Mouse (Mus musculus) 3T3-L1 (cell line): Measurements from ENCODE around the gene Evx2.
A peak's percentile ranks its signal among the peaks of the same experiment; 100 is the strongest.

Experiments
- DNase-seq: peaks from one replicate; pipeline ENCODE4 v3.0.0-alpha.2; 2015; ENCODE audit warnings: low read depth, low spot score

The Evx2 gene

DNA sequence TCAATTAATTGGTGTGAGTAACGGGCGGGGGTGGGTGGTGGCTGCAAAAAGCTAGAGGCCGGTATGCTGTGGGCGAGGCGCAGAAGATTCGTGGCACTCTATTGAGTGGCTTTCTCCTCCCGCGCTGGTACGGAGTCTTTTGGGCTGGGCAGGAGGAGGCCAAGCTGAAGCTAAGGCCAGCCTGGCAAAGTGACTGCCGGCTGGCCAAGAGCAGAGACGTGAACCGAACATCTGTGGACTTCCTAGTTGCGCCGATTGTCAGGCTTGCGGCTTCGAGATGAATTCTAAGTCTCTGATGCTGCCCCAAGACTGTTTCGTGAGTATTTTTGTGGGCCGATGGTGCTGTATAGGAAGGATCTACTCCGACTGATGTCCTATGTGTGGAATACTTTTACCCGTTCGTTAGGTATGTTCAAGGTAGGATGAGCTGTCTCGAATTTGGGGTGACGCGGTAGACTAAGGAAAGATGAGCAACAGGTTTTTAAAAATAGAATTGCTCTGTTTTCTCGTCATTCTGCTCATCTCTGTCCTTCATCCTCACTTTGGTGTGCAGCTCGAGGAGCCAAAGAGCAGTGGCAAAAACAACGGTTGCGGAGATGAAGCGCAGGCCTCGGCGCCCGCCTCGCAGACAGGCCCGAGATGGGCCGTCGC, 8.0 kb upstream of the Evx2 start:
- no peak for DNase-seq

GRCm38 (mm10) chr2:74666411-74666810, 7.1 kb upstream of the Evx2 start:
- no peak for DNase-seq

DNA sequence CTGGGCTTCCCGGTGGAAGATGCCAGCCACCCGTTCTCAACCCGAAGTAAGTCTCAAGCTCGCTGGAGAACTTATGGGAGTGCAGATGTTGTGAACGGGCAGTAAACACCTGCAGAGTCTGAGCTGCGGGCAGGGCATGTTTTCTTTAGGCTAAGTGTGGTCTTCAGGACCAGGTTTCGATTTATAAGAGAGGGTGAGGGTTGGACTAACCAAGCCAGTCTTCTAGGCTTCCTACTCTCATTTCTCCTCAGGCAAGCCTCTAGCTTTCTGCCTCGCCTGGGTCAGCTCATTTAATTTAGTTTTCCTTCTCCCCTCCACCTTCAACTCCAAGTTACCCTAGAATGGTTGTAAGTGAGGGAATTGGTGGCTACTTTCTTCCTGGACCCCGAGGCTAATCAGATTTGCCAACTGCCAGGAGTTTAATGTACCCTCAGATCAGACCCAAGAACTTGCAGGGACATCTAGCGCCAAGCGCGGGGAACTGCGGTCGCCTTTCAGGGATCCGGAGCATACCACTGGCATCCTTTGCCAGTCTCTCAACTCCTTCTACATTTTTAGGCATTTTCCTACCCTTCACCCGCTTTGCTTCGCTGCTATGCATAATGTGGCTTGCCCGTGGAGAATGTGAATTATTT, 4.1 kb upstream of the Evx2 start:
- peak; percentile 79 for DNase-seq

DNA sequence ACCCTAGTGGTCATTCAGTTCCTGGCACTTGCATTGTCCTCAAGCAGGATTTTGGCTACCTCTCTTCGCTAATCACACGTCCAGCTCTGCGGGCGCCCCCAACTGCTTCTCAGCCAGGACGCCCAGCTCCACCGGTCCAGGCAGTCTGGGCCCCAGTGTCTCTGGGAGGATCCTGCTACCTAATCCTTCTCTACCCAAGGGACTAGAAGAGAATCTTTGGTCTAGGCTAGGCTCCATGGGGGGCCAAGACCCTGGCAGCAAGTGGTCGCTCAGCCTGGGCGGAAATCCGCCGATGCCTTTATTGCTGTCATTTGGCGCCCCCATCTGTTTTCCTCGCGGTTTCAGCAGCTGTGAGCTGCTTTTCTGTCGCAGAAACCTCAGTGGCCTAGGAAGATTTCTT, 2.3 kb upstream of the Evx2 start:
- peak; percentile 26 for DNase-seq

GRCm38 (mm10) chr2:74660421-74661375, 1.3 kb upstream of the Evx2 start:
- no peak for DNase-seq

DNA sequence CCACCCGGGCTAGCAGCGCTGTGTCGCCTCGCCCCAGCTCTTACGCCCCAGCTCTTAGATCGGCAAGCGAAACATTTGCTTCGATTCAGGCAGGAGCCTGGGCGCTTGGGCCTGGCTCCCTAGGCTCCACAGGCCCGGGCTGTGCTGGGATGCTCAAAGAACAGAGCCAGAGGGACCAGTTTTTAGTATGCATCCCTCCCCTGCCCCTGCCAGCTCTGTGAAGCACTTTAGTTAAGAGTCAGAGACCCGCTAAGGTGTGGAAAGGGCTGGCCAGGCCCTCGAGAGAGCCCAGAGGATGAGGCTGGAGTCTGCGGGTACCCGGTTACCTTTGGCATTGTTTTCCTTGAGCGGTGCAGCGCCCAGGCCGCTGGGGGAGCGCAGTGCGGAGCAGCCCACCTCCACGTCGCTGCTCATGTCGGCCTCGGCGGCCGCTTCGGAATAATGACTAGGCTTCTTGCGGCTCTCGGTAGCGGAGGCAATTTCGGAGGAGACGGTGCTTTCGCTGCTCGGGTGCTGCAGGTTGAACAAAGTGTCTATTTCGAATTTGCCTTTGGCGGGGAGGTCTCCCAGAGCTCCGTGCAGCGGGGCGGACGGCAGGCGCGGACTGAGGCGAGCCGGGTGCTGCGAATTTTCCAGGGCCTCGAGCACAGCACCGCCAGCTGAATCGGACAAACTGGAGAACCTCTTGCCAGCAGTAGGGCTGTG, 538 bp downstream of the Evx2 start:
- no peak for DNase-seq

- DNase-seq: no peak
Observed at GRCm38 (mm10) chr2:74658024-74658666, 1.2 kb downstream of the Evx2 start.

DNA sequence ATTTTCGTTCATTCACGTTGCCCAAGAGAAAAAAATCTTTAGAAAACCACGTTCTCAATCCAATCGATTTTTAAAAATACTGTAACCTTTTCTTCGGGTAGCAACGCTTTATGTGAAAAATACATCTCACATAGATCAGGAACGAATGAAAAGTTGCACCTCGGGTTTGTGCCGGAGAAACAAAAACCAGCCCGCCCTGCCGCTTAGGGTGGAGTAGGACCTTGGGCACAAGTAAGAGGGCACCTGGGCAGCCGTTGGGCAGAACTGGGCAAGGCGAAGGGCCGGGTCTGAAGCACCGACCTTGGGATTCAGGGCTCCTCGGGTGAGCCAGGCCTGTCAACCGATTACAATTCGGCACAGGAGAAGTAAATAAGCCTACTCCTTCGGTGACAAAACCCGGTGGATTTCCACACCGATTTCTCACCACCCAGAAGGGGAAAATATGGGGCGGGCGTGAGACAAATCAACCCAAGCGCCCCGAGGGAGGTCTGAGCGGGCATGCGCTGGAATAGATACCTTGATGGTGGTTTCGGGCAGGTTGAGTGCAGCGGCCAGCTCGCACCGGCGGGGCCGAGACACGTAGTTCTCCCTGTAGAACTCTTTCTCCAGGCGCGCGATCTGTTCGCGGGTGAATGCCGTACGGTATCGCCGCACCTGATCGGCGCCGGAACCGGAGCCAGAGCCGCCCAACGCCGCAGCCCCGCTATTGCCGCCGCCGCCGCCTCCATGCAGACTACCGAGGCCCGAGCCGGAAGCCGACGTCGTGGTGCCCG, 1.9 kb downstream of the Evx2 start:
- DNase-seq: no peak

- no peak for DNase-seq
Observed at GRCm38 (mm10) chr2:74656632-74657021, 2.7 kb downstream of the Evx2 start.

DNA sequence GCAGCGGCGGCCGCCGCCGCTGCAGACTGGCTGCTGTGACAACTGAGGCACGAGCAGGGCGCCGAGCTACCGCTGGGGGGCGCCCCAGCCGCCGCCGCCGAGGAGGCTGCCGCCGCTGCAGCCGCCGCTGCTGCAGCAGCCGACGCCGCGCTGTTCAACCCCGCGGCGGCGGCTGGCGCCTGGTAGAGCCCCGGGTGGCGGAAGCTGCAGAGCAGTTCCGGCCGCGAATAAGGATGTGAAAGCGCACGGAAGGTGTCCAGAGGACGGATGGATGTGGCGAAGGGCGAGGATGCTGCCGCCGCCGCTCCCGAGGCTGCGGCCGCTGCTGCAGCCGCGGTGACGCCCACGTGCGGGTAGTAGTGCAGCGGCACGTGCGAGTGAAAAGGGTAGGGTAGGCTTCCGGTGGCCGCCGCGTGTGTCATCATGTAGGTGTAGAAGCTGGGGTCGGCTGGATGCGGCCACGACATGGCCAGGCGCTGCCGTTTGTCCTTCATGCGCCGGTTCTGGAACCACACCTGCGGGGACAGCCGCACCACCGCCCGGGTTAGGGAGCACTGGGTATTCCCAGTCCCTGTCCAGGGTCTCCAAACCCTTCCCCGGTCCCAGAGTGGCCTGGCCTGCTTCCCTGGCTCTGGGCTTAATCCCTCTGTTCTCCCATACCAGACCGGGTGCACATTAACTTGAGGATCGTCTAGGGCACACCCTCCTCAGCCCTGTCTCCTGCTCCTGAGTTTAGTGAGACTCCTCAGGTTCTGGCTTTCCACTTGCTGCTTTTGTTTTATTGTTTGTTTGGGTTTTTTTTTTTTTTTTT, 3.3 kb downstream of the Evx2 start:
- DNase-seq: no peak

- no peak for DNase-seq
Observed at GRCm38 (mm10) chr2:74655420-74655781, 4.0 kb downstream of the Evx2 start.

- DNase-seq: no peak
Observed at GRCm38 (mm10) chr2:74654743-74655419, 4.5 kb downstream of the Evx2 start.

DNA sequence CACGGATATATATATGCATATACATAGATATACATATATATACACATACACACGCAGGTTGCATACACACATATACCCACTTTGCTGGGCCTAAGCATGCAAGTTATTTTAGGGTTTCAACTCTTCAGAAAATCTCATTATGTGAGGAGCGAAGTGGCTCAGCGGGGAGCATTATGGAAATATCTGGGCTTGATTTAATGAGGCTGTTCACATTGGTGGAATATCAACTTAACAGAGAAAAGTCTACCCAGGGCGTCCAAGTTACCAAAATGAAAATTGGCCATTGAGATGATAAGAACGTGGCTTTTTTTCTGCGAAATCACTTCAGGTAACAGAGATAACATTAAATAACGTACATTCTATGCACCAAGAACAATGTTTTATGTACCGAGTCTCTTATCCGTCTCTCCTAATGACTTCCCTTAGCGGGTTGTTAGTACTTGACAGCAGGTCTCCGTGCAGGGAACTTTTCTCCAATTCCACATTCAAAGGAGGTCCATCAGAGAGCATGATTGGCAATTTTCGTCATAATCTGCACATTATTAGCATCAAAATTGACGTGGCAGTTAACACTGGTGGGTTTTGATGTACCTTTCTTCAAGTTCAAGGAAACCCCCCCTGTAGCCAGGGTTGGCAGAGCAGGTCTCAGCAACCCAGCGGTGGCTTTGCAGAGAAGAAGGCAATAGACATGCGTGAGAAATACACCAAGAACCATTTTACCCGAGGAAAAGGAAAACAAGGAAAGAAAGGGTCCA, 5.4 kb downstream of the Evx2 start:
- DNase-seq: no peak

GRCm38 (mm10) chr2:74652996-74653340, 6.4 kb downstream of the Evx2 start:
- no peak for DNase-seq

DNA sequence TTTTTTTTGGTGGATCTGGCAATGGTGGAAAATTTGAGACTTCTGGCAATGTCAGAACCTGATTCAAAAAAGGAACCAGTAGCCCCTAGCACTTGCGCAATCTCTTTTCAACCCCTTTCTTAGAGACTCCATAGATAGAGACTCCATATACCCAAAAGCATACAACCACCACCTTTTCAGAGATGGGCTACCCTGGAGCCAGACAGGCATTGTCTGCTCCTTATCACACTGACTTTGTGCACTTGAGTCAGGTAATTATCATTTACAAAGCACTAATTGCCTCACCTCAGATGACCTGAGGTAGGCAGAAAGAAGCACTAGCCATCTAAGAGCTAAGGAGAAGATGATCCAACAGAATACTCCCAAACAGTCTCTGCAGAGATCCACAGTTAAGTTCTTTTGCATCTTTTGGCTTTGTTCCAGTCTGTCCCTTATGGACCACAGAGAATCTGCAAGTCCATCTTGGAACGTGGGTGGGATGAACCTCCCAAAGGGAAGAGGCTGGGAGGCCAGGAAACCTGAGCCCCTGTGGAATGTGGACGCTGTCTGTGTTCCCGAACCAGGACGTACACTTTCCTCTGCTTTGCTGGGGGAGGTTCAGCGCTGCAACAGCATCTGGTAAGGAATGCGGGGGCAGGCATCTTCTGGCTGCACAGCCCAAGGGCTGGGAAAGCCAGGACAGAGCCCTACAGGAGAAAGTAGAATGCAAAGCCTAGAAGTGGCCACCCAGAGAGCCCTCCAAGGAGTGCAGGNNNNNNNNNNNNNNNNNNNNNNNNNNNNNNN, 12.1 kb downstream of the Evx2 start:
- no peak for DNase-seq

DNA sequence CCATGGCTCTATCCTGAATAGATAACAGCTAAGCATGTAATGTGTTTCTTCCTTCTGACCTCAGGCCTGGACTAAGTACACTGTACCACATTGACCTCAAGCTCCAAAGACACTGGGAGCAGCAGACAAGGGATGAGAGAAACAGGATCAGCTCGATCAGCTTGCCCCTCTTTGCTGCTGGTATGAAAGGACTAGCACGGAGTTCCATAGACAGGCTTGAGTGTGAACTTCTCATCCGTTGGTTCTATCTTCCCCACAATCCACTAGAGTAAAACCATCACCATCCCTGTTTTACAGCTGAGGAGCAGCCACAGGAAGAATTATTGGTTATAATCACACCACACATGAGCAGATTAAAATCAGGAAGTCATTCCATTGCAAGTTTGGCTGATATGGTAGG, 13.7 kb downstream of the Evx2 start:
- no peak for DNase-seq

DNA sequence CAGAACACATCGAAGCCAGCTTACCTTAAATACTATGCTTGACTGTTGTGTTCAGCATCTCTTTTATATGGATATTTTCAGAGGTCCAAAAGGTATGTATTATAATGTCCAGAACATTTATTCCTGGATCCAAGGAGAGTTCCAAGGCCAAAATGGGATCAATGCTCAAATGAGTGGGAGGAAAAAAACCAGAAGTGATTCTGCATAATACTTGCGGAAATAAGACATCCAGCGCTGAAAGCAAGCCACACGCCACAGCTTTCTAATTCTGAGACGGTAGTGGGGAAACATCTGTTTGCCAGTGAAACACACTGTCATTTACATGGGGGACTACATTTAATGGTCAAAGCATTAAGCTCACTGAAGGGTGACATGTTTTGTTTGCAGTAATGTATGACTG, 16.9 kb downstream of the Evx2 start:
- DNase-seq: no peak

- no peak for DNase-seq
Observed at GRCm38 (mm10) chr2:74635412-74635811, 23.9 kb downstream of the Evx2 start.
